Mouse (Mus musculus) kidney, postnatal 14 days (tissue): Measurements from ENCODE around the gene Bckdhb.

ENCODE experiments used
- DNase-seq: peaks from one replicate; pipeline ENCODE4 v3.0.0; 2022; ENCODE audit warnings: mixed read lengths

The Bckdhb gene

GRCm38 (mm10) chr9:84109777-84110478, 185.0 kb downstream of the Bckdhb start:
- no peak for DNase-seq

DNA sequence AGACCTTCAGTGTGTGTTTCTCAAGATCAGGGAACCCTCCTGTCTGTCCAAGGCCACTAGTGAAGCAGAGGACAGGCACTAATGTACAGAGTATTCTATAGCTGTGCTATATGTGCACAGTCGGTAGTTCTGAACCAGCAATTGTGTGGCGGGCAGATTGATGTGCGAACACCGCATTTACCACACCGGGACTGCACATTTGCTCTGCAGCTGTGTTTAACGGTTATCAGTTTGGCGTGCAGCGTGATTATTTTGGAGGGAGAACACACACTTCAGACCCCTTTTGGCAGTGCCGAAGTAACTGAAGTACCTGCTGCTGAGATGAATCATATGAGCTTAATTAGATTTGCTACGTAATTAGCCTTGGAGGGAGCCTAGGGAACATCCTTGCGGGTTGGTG, 185.7 kb downstream of the Bckdhb start:
- no peak for DNase-seq

GRCm38 (mm10) chr9:84112319-84112718, 187.4 kb downstream of the Bckdhb start:
- DNase-seq = no peak

DNA sequence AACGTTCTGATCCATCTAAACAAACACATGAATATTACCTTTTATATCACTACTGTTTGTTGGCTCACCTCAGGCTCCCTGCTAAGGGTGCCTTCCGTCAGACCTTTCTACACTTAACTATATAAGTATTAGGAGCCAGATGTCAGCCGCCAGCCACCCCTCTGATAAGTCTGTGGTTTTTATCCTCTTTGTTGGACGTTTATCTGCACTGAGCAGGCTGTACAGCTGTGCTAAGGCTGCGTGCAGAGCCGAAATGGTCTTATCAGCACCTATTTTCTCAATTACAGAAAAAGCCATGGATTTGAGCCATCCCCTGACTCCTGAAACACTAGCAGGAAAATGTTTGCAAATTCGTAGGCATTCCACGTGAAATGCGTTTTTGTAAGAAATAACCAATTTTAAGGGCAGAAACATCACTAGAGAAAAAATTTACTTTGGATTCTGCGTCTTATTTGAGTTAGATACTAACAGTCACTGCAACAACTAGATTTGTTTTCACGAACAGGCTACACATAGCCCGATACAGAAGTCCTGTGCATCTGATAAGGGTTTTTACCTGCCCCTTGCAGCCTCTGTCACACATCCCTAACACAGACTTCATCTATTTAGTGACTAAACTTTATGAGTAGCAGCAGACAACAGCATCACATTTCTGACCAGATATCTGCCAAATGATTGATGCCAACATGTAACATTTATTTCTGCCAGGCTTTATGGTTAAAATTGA, 188.1 kb downstream of the Bckdhb start:
- no peak for DNase-seq

DNA sequence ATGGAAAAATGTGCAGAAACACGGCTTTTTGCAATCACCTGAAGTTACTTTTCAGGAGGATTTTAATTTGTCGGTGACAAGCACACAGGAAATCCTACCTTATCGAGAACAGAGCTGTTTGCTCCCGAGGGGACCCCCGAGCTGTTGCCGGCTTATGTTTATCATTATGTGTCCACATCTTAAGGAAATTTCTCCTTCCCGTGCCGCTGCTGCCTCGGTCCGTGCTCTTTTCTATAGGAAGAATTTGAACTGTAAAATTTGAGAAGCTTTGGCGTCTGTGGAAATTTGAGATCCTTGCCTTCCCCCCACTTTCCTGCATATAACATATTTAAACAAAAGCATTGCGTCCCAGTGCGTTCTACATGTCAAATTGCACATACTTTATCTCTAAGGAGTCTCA, 189.3 kb downstream of the Bckdhb start:
- no peak for DNase-seq

DNA sequence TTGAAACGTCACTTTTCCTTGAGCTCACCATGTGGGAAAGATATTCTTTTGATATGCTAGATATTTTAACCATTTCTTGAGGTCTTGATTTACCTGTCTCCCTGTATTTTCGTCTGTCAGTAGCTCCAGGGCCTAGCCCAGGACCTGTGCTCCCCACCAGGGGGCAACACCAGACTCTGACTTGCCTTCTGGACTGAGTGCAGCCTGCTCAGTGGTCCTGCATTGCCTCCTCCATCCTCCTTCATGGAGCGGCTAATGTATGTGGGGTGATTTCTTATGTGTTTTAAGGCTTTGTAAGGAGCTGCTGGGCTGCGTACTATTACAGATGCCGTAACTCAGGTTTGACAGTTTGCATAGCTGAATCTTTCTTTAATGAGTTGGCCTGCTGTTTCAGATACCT, 192.4 kb downstream of the Bckdhb start:
- DNase-seq = no peak

DNA sequence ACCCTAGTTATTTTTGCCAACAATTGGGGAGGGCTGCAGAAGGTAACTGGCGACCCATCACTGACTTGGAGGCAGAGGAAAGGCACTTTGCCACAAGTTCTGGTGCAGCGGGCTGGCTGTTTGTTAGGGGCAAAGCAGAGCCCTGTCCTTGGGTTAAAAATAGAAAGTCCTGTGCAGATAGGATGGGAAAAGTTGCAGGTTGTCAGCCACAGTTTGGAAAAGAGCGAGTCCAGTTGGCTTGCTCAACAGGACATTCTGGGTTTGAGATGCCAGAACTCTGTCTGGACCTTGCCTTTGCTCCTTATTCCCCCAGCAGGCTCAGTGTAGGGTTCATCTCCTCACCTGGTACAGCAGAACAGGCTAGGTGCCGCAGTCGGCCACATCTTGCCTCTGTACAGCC, 200.1 kb downstream of the Bckdhb start:
- DNase-seq = no peak

- DNase-seq = no peak
Observed at GRCm38 (mm10) chr9:84130338-84130737, 205.4 kb downstream of the Bckdhb start.

DNA sequence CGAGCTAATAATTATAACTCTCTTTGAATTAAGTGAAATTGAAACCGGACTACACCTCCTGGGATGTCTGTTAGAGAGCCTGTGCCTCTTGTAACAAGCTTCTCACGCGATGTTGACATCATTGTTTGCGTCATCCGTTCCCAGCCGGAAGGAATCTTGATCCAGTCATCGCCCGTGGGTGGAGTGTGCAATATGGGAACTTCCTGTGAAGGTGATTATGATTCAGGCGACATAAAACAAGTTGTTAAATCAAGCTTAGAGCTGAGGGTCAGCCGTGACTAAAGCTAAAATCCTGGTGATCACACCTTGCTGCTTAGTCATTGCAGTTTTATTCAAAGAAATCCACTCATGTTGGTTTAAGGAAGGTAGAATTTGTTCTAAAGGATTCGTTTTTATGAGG, 210.1 kb downstream of the Bckdhb start:
- DNase-seq = no peak

DNA sequence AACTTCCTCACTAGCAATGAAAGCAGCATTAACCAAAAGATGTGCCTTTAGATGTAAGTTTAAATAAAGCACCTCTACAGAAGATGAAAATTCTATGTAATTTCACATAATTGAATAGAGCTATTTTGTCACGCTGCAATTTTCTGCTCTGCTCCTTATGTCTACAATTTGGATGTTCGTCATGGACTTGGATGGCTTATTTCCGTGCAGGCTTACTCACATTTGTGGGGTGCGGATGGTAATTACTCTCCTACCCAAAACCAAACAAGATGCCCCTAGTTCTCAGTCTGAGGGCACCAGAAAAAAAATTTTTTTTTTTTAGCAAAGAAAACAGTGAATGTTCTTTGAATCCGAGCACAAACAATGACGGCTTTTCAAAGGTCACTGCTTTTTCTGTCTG, 212.2 kb downstream of the Bckdhb start:
- DNase-seq = no peak

GRCm38 (mm10) chr9:84148124-84148523, 223.2 kb downstream of the Bckdhb start:
- DNase-seq = no peak
